Mouse (Mus musculus): ENCODE measurements around the gene Dyrk2. TPM values are rescaled to one million over a fixed set of nuclear protein-coding genes. Genes with fewer than 3 reads are reported as not detected.

The Dyrk2 gene
- polyA plus RNA-seq, 1 experiment from 2014 or later = 11.0 TPM

- Histone ChIP-seq H3K27me3 (no peaks in the 10 kb centered on the region), H3K9me3 (no peaks in the 10 kb centered on the region), H3K9ac (no peak overlapping the region), H3K4me3 (no peak overlapping the region), H3K36me3 (no peaks in the 10 kb centered on the region), H3K4me1 (replicated peaks) (no peaks in the 10 kb centered on the region), H3K27ac (replicated peaks) (no peak overlapping the region), H3K4me2 (no peak overlapping the region)
- ATAC-seq (ENCODE audit: low read depth) = no peak
- 68% methylated on average over 8 of the region's 8 CpGs for WGBS
Measured at GRCm38 (mm10) chr10:118837636-118838035, 32.4 kb downstream of the Dyrk2 start.

GRCm38 (mm10) chr10:118831190-118831589 lies 38.8 kb downstream of the Dyrk2 start:
- Histone ChIP-seq H3K9me3 (no peaks in the 10 kb centered on the region), H3K4me1 (replicated peaks) (no peaks in the 10 kb centered on the region), H3K9ac (no peak overlapping the region), H3K36me3 (no peaks in the 10 kb centered on the region), H3K4me2 (no peak overlapping the region), H3K27me3 (no peaks in the 10 kb centered on the region), H3K4me3 (no peak overlapping the region), H3K27ac (replicated peaks) (no peak overlapping the region)
- ATAC-seq (ENCODE audit: low read depth) = no peak
- WGBS = 82% methylated on average over 8 of the region's 8 CpGs

DNA sequence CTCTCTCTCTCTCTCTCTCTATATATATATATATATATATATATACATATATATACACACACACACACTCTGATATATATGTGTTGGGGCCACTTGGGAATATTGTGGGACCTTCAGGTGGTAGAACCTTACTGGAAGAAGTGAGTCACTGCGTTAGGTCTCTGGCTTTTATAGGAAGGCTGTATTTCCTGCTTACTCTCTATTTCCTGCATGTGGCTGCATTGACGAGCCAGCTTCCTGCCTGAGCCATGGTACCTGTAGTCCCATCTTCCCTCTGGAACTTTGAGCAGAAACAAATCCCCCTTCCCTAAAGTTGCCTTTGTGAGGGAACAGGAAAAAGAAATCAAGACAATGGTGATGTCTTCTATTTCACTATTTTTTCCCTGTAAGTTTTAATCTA lies 40.4 kb downstream of the Dyrk2 start:
- Histone ChIP-seq H3K36me3 (no peaks in the 10 kb centered on the region), H3K27ac (replicated peaks) (no peak overlapping the region), H3K4me1 (replicated peaks) (no peaks in the 10 kb centered on the region), H3K4me2 (no peak overlapping the region), H3K4me3 (no peak overlapping the region), H3K9me3 (no peaks in the 10 kb centered on the region), H3K27me3 (no peaks in the 10 kb centered on the region), H3K9ac (no peak overlapping the region)
- WGBS = 85% methylated on average over 2 of the region's 2 CpGs
- no peak for ATAC-seq (ENCODE audit: low read depth)

DNA sequence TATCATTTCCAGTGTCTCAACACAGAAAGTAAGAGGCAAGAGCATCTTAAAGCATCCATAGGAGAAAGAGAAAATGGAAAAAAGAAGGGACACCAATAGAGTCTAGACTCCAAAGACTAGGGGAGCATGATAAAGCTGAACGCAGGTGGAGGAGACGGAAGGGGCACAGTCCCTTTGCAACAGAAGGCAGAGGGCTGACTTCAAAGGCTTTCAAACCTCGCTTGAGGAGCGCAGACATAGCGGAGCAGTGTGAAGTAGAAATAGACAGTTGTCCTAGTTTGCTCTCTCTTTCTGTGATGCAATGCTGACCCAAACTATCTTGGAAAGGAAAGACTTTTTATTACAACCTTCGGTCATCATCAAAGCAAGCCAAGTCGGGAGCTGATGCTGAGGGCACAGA lies 42.9 kb downstream of the Dyrk2 start:
- no peak for ATAC-seq (ENCODE audit: low read depth)
- Histone ChIP-seq H3K4me2 (no peak overlapping the region), H3K27ac (replicated peaks) (no peak overlapping the region), H3K4me3 (no peak overlapping the region), H3K9me3 (no peaks in the 10 kb centered on the region), H3K9ac (no peak overlapping the region), H3K4me1 (replicated peaks) (no peaks in the 10 kb centered on the region), H3K36me3 (no peaks in the 10 kb centered on the region), H3K27me3 (no peaks in the 10 kb centered on the region)
- 92% methylated on average over 7 of the region's 7 CpGs for WGBS

- H3K4me1 ChIP-seq (replicated peaks) = peaks cover 10% of the 10 kb centered on the region
- no peak overlapping the region for H3K9ac ChIP-seq
- H3K4me3 ChIP-seq = no peak overlapping the region
- H3K36me3 ChIP-seq = no peaks in the 10 kb centered on the region
- H3K27ac ChIP-seq (replicated peaks) = no peak overlapping the region
- H3K4me2 ChIP-seq = no peak overlapping the region
- no peaks in the 10 kb centered on the region for H3K9me3 ChIP-seq
- no peak for ATAC-seq (ENCODE audit: low read depth)
- 82% methylated on average over 8 of the region's 8 CpGs for WGBS
- H3K27me3 ChIP-seq = no peaks in the 10 kb centered on the region
Measured at GRCm38 (mm10) chr10:118824830-118825229, 45.2 kb downstream of the Dyrk2 start.

- H3K36me3 ChIP-seq = no peaks in the 10 kb centered on the region
- no peak overlapping the region for H3K4me3 ChIP-seq
- H3K4me2 ChIP-seq = no peak overlapping the region
- H3K27me3 ChIP-seq = no peaks in the 10 kb centered on the region
- no peaks in the 10 kb centered on the region for H3K9me3 ChIP-seq
- 31% methylated on average over 7 of the region's 7 CpGs for WGBS
- H3K9ac ChIP-seq = no peak overlapping the region
- H3K27ac ChIP-seq (replicated peaks) = no peak overlapping the region
- peak; percentile 86 for ATAC-seq (ENCODE audit: low read depth)
- peaks cover 10% of the 10 kb centered on the region for H3K4me1 ChIP-seq (replicated peaks)
Measured at GRCm38 (mm10) chr10:118820901-118821300, 49.1 kb downstream of the Dyrk2 start.

DNA sequence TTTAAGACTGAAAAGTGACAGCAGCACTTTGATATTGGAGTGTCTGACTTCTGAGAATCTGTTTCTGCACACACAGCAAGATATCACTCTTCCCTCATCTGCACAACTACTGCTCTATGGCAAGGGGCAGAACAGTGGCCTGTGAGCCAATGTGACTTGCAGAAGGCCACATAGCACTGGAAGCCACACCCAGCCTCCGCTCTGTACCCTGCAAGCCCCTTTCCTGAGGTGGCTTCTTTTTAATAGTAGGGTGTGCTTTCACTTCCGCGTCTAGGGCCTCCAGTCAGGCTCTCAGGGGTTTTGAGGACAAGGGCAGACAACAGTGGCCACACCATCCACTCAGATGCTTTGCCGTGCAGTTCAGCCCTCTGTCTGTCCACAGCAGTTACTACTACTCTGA lies 50.2 kb downstream of the Dyrk2 start:
- H3K27me3 ChIP-seq = no peaks in the 10 kb centered on the region
- H3K36me3 ChIP-seq = no peaks in the 10 kb centered on the region
- no peak overlapping the region for H3K4me3 ChIP-seq
- WGBS = 72% methylated on average over 4 of the region's 4 CpGs
- ATAC-seq (ENCODE audit: low read depth) = peak; percentile 59; the same call in 1 of the 2 replicates
- H3K4me2 ChIP-seq = no peak overlapping the region
- H3K9me3 ChIP-seq = no peaks in the 10 kb centered on the region
- no peak overlapping the region for H3K9ac ChIP-seq
- H3K27ac ChIP-seq (replicated peaks) = no peak overlapping the region
- peaks cover 10% of the 10 kb centered on the region for H3K4me1 ChIP-seq (replicated peaks)

DNA sequence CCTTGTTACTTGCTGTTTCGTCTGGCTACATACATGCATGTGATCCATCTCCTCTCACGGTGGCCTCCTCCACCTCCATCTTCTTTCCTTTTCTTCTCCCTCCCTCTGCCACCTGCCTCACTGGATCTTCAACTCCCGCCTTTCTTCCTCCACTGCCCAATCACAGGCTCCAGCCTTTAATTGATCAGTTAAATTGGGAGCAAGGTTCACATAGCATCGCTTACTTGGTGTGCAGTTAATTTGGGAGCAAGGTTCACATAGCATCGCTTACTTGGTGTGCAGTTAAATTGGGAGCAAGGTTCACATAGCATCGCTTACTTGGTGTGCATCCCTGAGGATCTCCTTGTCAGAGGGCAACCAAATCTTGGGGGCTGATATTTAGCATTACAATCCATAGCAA lies 52.9 kb downstream of the Dyrk2 start:
- no peak overlapping the region for H3K4me3 ChIP-seq
- WGBS = 87% methylated on average over 6 of the region's 6 CpGs
- H3K9ac ChIP-seq = no peak overlapping the region
- H3K27me3 ChIP-seq = no peaks in the 10 kb centered on the region
- peaks cover 10% of the 10 kb centered on the region for H3K4me1 ChIP-seq (replicated peaks)
- no peak overlapping the region for H3K4me2 ChIP-seq
- H3K27ac ChIP-seq (replicated peaks) = no peak overlapping the region
- no peaks in the 10 kb centered on the region for H3K36me3 ChIP-seq
- no peak for ATAC-seq (ENCODE audit: low read depth)
- no peaks in the 10 kb centered on the region for H3K9me3 ChIP-seq

GRCm38 (mm10) chr10:118811945-118812344 lies 58.1 kb downstream of the Dyrk2 start:
- Histone ChIP-seq H3K9me3 (no peaks in the 10 kb centered on the region), H3K4me3 (no peak overlapping the region), H3K27ac (replicated peaks) (no peak overlapping the region), H3K4me1 (replicated peaks) (0 out of 2 replicates have a peak, but pooled peaks cover 10% of the 10 kb centered on the region), H3K4me2 (no peak overlapping the region), H3K36me3 (no peaks in the 10 kb centered on the region), H3K9ac (no peak overlapping the region), H3K27me3 (no peaks in the 10 kb centered on the region)
- no peak for ATAC-seq (ENCODE audit: low read depth)
- WGBS = 88% methylated on average over 6 of the region's 6 CpGs

DNA sequence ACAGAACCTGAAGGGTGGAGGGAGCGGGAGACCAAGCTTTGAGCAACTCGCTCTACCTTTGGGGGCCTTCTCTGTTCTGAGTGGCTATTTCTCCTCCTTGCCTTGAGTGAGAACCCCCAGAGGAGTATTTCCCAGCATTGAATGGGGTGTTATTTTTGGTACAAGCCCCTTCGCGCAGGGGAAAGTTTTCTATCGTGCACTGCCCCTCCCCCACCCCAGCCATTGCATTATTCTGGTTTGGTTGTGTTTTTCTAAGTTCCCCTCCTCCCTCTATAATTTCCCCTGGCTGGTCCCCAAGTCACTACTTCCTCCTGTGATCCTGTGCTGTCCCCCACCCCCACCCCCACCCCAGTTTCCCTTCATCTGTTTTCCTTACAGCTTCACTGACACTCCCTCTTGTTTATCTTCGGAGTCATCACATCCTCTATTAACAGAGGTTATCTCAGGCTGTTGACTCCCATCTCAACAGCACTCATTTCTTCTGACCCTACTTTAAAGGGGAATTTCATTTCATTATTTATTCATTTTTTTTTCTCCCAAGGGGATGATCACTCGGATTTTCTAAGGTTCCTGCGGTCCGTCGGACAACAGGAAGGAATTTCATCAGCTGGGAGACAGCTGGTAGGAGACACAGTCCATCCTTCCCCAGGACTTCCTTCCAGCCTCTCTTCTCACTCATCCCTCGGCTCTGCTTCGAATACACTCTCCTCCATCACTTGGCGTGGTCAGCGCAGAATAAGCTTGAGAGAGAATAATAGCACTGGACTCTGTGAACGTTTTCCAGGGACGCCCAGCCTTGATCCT lies 58.9 kb downstream of the Dyrk2 start:
- Histone ChIP-seq H3K4me2 (no peak overlapping the region), H3K27me3 (no peaks in the 10 kb centered on the region), H3K27ac (replicated peaks) (no peak overlapping the region), H3K4me1 (replicated peaks) (0 out of 2 replicates have a peak, but pooled peaks cover 10% of the 10 kb centered on the region), H3K9ac (no peak overlapping the region), H3K36me3 (no peaks in the 10 kb centered on the region), H3K4me3 (no peak overlapping the region), H3K9me3 (no peaks in the 10 kb centered on the region)
- ATAC-seq (ENCODE audit: low read depth) = no peak
- 66% methylated on average over 16 of the region's 16 CpGs for WGBS

All from neural tube, embryonic 13.5 days (tissue).